Mouse (Mus musculus) central nervous system, embryonic 11.5 days (tissue): ENCODE results near the gene Tor1aip2. TPM values are rescaled to one million over a fixed set of nuclear protein-coding genes. Genes with fewer than 3 reads are reported as not detected.

Experiments
- polyA plus RNA-seq: library from polyadenylated mRNA; depleted of rRNA; stranded (reverse); fragments of >200 nt; gene quantifications from 2 replicates; pipeline ENCODE4 v1.2.3, GENCODE M21; 2012; rRNA removed

Tor1aip2 gene
- polyA plus RNA-seq, result 48.0 and 93.7 TPM in 2 replicates

DNA sequence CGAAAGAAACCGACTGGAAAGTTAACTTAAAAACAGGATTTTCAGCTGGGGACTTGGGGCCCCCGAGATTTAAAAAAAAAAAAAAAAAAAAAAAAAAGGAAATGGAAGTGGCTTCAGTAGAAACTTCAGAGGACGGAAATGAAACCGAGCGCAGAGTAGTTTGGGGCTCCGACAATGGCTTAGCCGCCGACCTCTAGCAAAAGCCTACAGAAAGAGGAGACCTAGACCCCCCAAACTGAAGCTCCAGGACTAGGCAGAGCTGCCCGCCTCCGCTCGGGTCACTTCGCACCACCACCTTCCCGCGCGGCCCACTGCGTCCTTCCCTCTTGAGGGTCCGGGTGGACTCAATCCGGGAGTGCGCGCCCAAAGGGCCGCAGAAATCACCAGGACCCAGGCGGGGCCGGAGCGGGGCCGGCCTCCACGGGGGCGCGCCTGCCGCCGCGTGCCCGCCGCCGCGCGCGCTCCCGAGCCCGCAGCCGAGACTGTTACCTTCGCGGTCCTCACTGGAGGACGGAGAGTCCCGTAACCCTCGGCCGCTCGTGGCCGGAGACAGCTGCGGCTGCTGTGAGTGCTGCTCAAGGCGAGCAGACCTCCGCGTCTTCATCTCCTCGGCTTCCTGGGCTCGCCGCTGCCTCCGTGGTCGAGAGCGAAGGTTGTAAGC, at the start of gene Tor1aip2:
Gene Tor1aip2 (plus strand): TSS at position 135 of the 661 bp plus-strand sequence.

DNA sequence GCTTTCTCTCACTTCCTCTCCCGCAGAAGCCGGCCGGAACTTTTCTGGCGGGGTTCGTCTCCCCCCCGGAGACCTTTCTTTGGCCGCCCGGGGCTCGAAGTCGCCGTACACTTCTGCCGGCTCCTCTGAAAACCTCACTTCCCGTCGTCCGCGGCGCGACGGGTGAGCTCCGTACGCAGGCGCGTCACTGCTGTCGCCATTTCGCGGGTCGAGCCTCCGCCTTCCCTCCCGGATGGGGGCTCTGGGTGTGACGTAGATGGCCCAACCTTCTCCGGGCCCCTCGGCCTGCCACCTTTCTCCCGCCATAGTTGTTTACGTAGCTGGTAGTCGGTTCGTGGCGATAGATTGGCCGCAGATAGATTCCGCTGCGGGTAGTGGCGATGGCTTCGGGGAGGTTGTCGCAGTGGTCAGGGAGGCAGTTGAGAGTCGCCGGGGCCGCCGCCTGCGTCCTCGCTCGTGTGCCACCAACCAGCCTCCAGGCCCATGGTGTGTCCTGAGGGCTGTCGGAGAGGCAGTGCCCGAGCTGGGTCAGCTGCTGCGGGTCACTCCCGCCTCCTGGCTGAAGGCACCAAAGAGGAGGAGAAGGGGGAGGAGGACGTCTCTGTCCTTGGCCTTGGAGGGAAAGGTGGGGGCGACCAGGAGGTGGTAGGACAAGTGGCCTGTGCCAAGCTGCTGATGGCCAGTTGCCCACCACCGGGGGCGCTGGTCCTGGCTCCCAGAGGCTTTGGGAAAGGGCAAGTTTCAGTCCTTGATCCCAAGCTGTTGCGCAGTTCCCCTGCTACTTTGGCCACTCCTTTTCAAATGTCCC, 931 bp downstream of the Tor1aip2 start, which contains the start of gene Tor1aip1:
Gene Tor1aip1 (minus strand): TSS at position 551 of the 808 bp plus-strand sequence.

Other genes starting within 250 kb of the Tor1aip2 start
- 27.5 and 31.4 TPM in 2 replicates for gene Qsox1, start 222.5 kb upstream of the Tor1aip2 start, polyA plus RNA-seq
- gene Cep350, start 62.1 kb upstream of the Tor1aip2 start, polyA plus RNA-seq, result 12.6 and 14.8 TPM in 2 replicates
- gene Tor1aip1, start 1.1 kb downstream of the Tor1aip2 start, polyA plus RNA-seq, result 20.5 and 24.0 TPM in 2 replicates
- 2.7 TPM in 2 replicates for gene Fam163a, start 169.6 kb downstream of the Tor1aip2 start, polyA plus RNA-seq